Mouse (Mus musculus) forebrain, embryonic 11.5 days (tissue): ENCODE data around the gene Gm37596. TPM values are rescaled to one million over a fixed set of nuclear protein-coding genes. Genes with fewer than 3 reads are reported as not detected.
"Not testable (repeated sequence)": the region's sequence is repeated elsewhere in the genome, so short reads cannot be mapped to it uniquely, and the experiment has no call there.

Experiments used
- ATAC-seq: fragments of 200-750 bp; cut with Nextera tagmentation; replicated peaks from 2 replicates; pipeline ENCODE4 v1.8.0; 2017; ENCODE audit warnings: moderate TSS enrichment; ENCODE audit not compliant: low FRiP score
- DNase-seq: peaks from one replicate; pipeline ENCODE4 v3.0.0-alpha.2; 2017; ENCODE audit warnings: low spot score
- H3K27ac ChIP-seq: fragments of 300-500 bp; sonication (generic); 2 replicates; pipeline ENCODE4 v1.5.1; 2014; ENCODE audit warnings: low read depth, low read length
- H3K27me3 ChIP-seq: fragments of 300-500 bp; sonication (generic); 2 replicates; pipeline ENCODE4 v1.6.1; 2014; ENCODE audit warnings: mild to moderate bottlenecking, low read length, mixed read lengths; ENCODE audit not compliant: control insufficient read depth, insufficient read depth
- H3K36me3 ChIP-seq: fragments of 300-500 bp; sonication (generic); 2 replicates; pipeline ENCODE4 v1.6.1; 2014; ENCODE audit warnings: mild to moderate bottlenecking, low read length, moderate library complexity, mixed read lengths; ENCODE audit not compliant: control insufficient read depth, insufficient read depth
- H3K4me1 ChIP-seq: fragments of 300-500 bp; sonication (generic); replicated peaks from 2 replicates; pipeline ENCODE4 v1.6.1; 2014; ENCODE audit warnings: low read length, mixed read lengths; ENCODE audit not compliant: control insufficient read depth, insufficient read depth
- H3K4me2 ChIP-seq: fragments of 300-500 bp; sonication (generic); 2 replicates; pipeline ENCODE4 v1.6.1; 2014; ENCODE audit warnings: low read depth, mild to moderate bottlenecking, low read length, moderate library complexity, mixed read lengths; ENCODE audit not compliant: severe bottlenecking
- H3K4me3 ChIP-seq: fragments of 300-500 bp; sonication (generic); 2 replicates; pipeline ENCODE4 v1.5.1; 2014; ENCODE audit warnings: low read depth, low read length
- H3K9ac ChIP-seq: fragments of 300-500 bp; sonication (generic); 2 replicates; pipeline ENCODE4 v1.6.1; 2014; ENCODE audit warnings: low read length
- H3K9me3 ChIP-seq: fragments of 300-500 bp; sonication (generic); 2 replicates; pipeline ENCODE4 v1.6.1; 2016; ENCODE audit warnings: low read length, mixed read lengths; ENCODE audit not compliant: control insufficient read depth
- WGBS: fragments of 180-500 bp; shearing (Covaris S2); extraction: QIAGEN DNeasy Blood & Tissue Kit; methylation state at CpG from one replicate; pipeline ENCODE4 v1.1.7; 2014; 5-methylcytosine and 5-hydroxymethylcytosine counted together
- polyA plus RNA-seq: library from polyadenylated mRNA; unstranded; fragments of >200 nt; fragmentation: Nextera tagmentation; extraction: Ambion mirVana; gene quantifications from 2 replicates; pipeline ENCODE4 v1.2.1, GENCODE M21; 2014

Gene Gm37596
- not detected in 2 replicates for polyA plus RNA-seq

- H3K4me3 ChIP-seq, ATAC-seq, H3K4me2 ChIP-seq, H3K27ac ChIP-seq, H3K27me3 ChIP-seq, DNase-seq, H3K9me3 ChIP-seq, H3K4me1 ChIP-seq, H3K9ac ChIP-seq, H3K36me3 ChIP-seq: not testable (repeated sequence)
- 50% methylated on average over 1 of the region's 2 CpGs for WGBS
Observed at GRCm38 (mm10) chr3:93692970-93693369, at the start of gene Gm37596. Gene Gm37596, minus strand, starts transcription at chr3:93693070.

GRCm38 (mm10) chr3:93708969-93709637, 16.2 kb upstream of the Gm37596 start:
- not testable (repeated sequence) for H3K4me2 ChIP-seq, H3K27me3 ChIP-seq, H3K36me3 ChIP-seq, DNase-seq, H3K9ac ChIP-seq, H3K4me3 ChIP-seq, ATAC-seq, H3K9me3 ChIP-seq, H3K27ac ChIP-seq, H3K4me1 ChIP-seq
- WGBS = 80% methylated on average over 2 of the region's 2 CpGs

GRCm38 (mm10) chr3:93676210-93676609, 16.7 kb downstream of the Gm37596 start, which contains the start of gene Tdpoz1:
Gene Tdpoz1, minus strand, starts transcription at chr3:93676310.
- H3K36me3 ChIP-seq, H3K27me3 ChIP-seq, H3K4me2 ChIP-seq, H3K4me1 ChIP-seq, H3K4me3 ChIP-seq, H3K27ac ChIP-seq, H3K9ac ChIP-seq, DNase-seq, ATAC-seq, H3K9me3 ChIP-seq: not testable (repeated sequence)
- WGBS = 95% methylated on average over 2 of the region's 4 CpGs

- H3K9ac ChIP-seq, DNase-seq, H3K9me3 ChIP-seq: not testable (repeated sequence)
Observed at GRCm38 (mm10) chr3:93670805-93671503, 21.9 kb downstream of the Gm37596 start.

GRCm38 (mm10) chr3:93654260-93654659, 38.6 kb downstream of the Gm37596 start:
- Histone ChIP-seq H3K4me3 (no peak overlapping the region), H3K27ac (no peak overlapping the region), H3K4me1 (no peaks in the 10 kb centered on the region), H3K4me2 (no peak overlapping the region), H3K9me3 (no peaks in the 10 kb centered on the region), H3K27me3 (no peaks in the 10 kb centered on the region), H3K9ac (no peak overlapping the region), H3K36me3 (no peaks in the 10 kb centered on the region)
- no peak for ATAC-seq
- 74% methylated on average over 1 of the region's 1 CpGs for WGBS
- no peak for DNase-seq

More at GRCm38 (mm10) chr3:93670805-93671503, 21.9 kb downstream of the Gm37596 start:
- H3K4me1 ChIP-seq, H3K36me3 ChIP-seq, H3K4me3 ChIP-seq, H3K27me3 ChIP-seq, ATAC-seq, H3K4me2 ChIP-seq, H3K27ac ChIP-seq: not testable (repeated sequence)
- WGBS = 79% methylated on average over 5 of the region's 6 CpGs

- 77% methylated on average over 3 of the region's 3 CpGs for WGBS
- no peak for ATAC-seq
Observed at GRCm38 (mm10) chr3:93652586-93652985, 40.3 kb downstream of the Gm37596 start, which contains the start of gene Tdpoz2. Gene Tdpoz2, minus strand, starts transcription at chr3:93652686.

More at GRCm38 (mm10) chr3:93652586-93652985, 40.3 kb downstream of the Gm37596 start, which contains the start of gene Tdpoz2:
- H3K9me3 ChIP-seq = no peaks in the 10 kb centered on the region
- no peaks in the 10 kb centered on the region for H3K36me3 ChIP-seq
- no peak within 1 kb of the TSS for H3K4me2 ChIP-seq
- no peak within 1 kb of the TSS for H3K9ac ChIP-seq
- H3K4me3 ChIP-seq = no peak within 1 kb of the TSS
- H3K4me1 ChIP-seq = no peaks in the 10 kb centered on the region
- no peak for DNase-seq
- H3K27ac ChIP-seq = no peak within 1 kb of the TSS
- no peaks in the 10 kb centered on the region for H3K27me3 ChIP-seq

Other genes starting within 250 kb of the Gm37596 start
- gene Tchhl1, start 224.3 kb downstream of the Gm37596 start, polyA plus RNA-seq = not detected in 2 replicates
- gene S100a11, start 172.6 kb downstream of the Gm37596 start, polyA plus RNA-seq = 317 and 320 TPM in 2 replicates
- gene S100a10, start 138.0 kb downstream of the Gm37596 start, polyA plus RNA-seq = 128 and 139 TPM in 2 replicates
- gene Tdpoz2, start 40.4 kb downstream of the Gm37596 start, polyA plus RNA-seq = not detected in 2 replicates
- gene Tdpoz1, start 16.8 kb downstream of the Gm37596 start, polyA plus RNA-seq = not detected in 2 replicates
- gene Gm5773, start 79.9 kb upstream of the Gm37596 start, polyA plus RNA-seq = not detected in 2 replicates
- gene Tdpoz4, start 103.3 kb upstream of the Gm37596 start, polyA plus RNA-seq = not detected in 2 replicates
- gene Tdpoz3, start 132.9 kb upstream of the Gm37596 start, polyA plus RNA-seq = not detected in 2 replicates